Mouse (Mus musculus) liver, embryonic 13.5 days (tissue): Measurements from ENCODE around the gene Xdh. TPM values are rescaled to one million over a fixed set of nuclear protein-coding genes. Genes with fewer than 3 reads are reported as not detected.

Experiments used
- ATAC-seq: fragments of 200-750 bp; cut with Nextera tagmentation; 2 replicates; pipeline ENCODE4 v1.8.0; 2017; ENCODE audit warnings: low read depth, mild to moderate bottlenecking, moderate number of reproducible peaks, moderate library complexity
- DNase-seq: peaks from one replicate; pipeline ENCODE4 v3.0.0; 2022
- H3K27ac ChIP-seq: fragments of 300-500 bp; sonication (generic); 2 replicates; pipeline ENCODE4 v1.5.1; 2015; ENCODE audit warnings: moderate library complexity, mild to moderate bottlenecking, inconsistent platforms
- H3K27me3 ChIP-seq: fragments of 300-500 bp; sonication (generic); 2 replicates; pipeline ENCODE4 v1.6.1; 2015; ENCODE audit warnings: mild to moderate bottlenecking, inconsistent platforms
- H3K36me3 ChIP-seq: fragments of 300-500 bp; sonication (generic); 2 replicates; pipeline ENCODE4 v1.6.1; 2015; ENCODE audit warnings: mild to moderate bottlenecking, inconsistent platforms
- H3K4me1 ChIP-seq: fragments of 300-500 bp; sonication (generic); replicated peaks from 2 replicates; pipeline ENCODE4 v1.6.1; 2015; ENCODE audit warnings: inconsistent platforms
- H3K4me2 ChIP-seq: fragments of 300-500 bp; sonication (generic); 2 replicates; pipeline ENCODE4 v1.6.1; 2015; ENCODE audit warnings: inconsistent platforms, mild to moderate bottlenecking, moderate library complexity
- H3K4me3 ChIP-seq: fragments of 300-500 bp; sonication (generic); replicated peaks from 2 replicates; pipeline ENCODE4 v1.5.1; 2015; ENCODE audit warnings: mild to moderate bottlenecking, inconsistent platforms
- H3K9ac ChIP-seq: fragments of 300-500 bp; sonication (generic); 2 replicates; pipeline ENCODE4 v1.6.1; 2015; ENCODE audit warnings: mild to moderate bottlenecking, inconsistent platforms
- H3K9me3 ChIP-seq: fragments of 300-500 bp; sonication (generic); replicated peaks from 2 replicates; pipeline ENCODE4 v1.6.1; 2016; ENCODE audit warnings: inconsistent platforms
- WGBS: fragments of 180-500 bp; shearing (Covaris S2); methylation state at CpG from one replicate; pipeline ENCODE4 v1.1.7; 2015; ENCODE audit not compliant: insufficient replicate concordance; 5-methylcytosine and 5-hydroxymethylcytosine counted together
- polyA plus RNA-seq: library from polyadenylated mRNA; unstranded; fragments of >200 nt; fragmentation: Nextera tagmentation; extraction: Ambion mirVana; gene quantifications from 2 replicates; pipeline ENCODE4 v1.2.1, GENCODE M21; 2015

The Xdh gene
- 0.75 and 1.0 TPM in 2 replicates for polyA plus RNA-seq

DNA sequence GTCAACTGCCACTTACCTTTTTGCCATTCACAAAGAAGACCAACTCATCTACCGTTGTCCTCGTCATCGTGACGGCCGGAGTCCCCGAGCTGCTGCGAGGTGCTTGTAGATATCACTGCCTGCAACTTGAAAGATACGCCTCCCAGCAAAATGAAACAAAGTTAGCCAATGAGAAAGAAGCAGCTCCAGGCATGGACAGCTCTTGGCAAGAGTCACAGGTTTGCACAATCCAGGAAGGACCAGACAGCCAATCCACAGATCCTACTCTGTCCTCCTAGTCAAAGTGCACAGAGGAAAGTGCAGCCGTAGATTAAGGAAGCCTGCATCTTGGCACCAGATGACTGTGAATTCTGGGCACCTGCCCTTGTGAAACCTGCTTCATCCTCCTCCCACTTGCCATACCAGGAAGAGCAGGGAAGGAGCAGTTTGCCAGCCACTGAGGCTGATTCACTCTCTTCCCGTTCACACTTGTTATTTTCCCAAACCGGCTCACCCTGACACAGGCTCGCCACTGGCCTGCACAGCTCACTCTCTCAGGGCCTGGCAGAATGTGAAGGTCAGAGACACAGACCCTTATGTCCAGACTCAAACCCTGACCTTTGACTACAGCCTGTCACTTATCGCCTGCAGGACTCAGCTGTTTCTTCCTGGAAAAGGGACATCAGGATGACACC lies at the start of gene Xdh:
Gene Xdh, minus strand, starts transcription at position 135 of the 674 bp plus-strand sequence.
- Histone ChIP-seq H3K9me3 (no peaks in the 10 kb centered on the region), H3K4me1 (no peaks in the 10 kb centered on the region), H3K4me2 (no peak within 1 kb of the TSS), H3K4me3 (no peak within 1 kb of the TSS), H3K27ac (no peak within 1 kb of the TSS), H3K27me3 (no peaks in the 10 kb centered on the region), H3K36me3 (no peaks in the 10 kb centered on the region), H3K9ac (no peak within 1 kb of the TSS)
- DNase-seq (no peak), ATAC-seq (no peak)
- WGBS, result 60% methylated on average over 13 of the region's 13 CpGs

DNA sequence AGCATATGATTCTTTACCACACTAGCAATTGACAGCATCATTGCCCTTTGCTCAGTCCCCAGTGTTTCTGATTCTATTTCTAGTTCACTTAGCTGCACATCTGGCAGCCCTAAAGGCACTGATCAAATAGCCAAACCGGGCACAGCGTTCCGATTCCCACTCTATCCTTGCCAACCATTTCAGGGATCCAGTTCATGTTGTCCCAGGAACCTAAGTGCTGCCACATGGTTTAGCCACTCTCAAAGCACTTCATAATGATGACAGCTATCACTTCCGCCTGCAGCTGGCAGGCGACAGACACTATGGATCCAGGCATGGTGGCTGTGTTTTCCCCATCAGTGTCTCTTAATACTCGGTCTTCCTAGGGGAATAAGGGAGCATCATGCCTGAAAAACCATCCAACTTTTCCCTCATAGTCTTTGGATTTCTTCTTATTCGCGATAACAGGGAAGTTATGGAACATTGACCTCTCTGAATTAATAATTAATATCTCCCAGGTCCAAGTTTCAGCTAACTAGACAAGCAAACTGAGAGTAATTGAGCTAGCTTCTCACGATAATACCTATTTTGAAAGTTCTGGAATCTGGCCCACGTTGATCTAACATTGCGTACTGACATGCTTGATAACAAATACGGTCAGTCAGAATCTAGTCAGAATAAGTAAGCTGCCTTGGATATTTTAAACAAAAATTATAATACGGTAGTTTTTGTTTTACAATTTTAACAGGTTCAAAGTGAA lies 46.1 kb upstream of the Xdh start:
- H3K4me1 ChIP-seq, result no peaks in the 10 kb centered on the region
- no peak overlapping the region for H3K27ac ChIP-seq
- no peaks in the 10 kb centered on the region for H3K36me3 ChIP-seq
- H3K4me3 ChIP-seq, result no peak overlapping the region
- DNase-seq, result no peak
- no peaks in the 10 kb centered on the region for H3K27me3 ChIP-seq
- no peak for ATAC-seq
- WGBS, result 69% methylated on average over 13 of the region's 13 CpGs
- H3K9ac ChIP-seq, result no peak overlapping the region
- no peaks in the 10 kb centered on the region for H3K9me3 ChIP-seq
- no peak overlapping the region for H3K4me2 ChIP-seq

DNA sequence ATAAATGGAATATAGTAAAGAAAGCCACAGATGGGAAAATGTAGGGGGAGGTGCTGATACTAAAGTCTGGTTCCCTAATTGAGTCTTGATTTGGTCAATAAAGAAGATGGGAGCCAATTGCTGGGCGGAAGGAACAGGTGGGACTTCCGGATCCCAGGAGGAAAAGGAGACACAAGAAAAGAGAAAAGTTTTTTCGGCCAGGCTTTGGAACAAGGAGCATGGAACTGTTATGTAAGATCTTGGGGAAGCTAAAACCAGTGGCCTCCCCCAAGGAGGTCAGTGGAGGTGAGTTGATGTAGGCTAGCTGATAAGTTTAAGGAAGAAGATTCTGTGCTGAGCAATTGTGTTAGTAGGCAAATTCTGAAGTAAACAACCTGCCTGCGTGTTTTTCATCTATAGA lies 41.3 kb upstream of the Xdh start:
- no peaks in the 10 kb centered on the region for H3K9me3 ChIP-seq
- no peaks in the 10 kb centered on the region for H3K36me3 ChIP-seq
- H3K27ac ChIP-seq, result no peak overlapping the region
- 63% methylated on average over 4 of the region's 4 CpGs for WGBS
- no peak for ATAC-seq
- H3K9ac ChIP-seq, result no peak overlapping the region
- no peak overlapping the region for H3K4me2 ChIP-seq
- H3K27me3 ChIP-seq, result no peaks in the 10 kb centered on the region
- H3K4me1 ChIP-seq, result no peaks in the 10 kb centered on the region
- no peak for DNase-seq
- no peak overlapping the region for H3K4me3 ChIP-seq

DNA sequence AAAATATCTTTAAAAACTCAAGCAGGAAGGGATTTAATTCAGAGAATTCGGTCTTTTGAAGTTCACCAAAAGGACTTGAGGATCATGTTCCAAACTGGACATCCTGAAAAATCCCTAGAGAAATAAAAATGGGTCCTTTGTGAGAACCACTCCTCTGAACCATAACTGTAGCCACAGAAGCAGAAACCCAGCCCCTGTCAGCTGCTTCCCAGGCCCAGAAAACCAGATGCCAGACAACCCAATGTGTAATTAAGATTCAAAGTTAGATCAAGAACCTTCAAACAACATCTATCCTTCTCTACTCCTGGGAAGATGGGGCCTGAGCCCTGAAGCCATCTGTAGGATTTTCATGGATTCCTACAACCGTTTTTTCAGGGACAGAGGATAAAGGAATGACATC lies 36.6 kb upstream of the Xdh start:
- no peaks in the 10 kb centered on the region for H3K9me3 ChIP-seq
- H3K4me3 ChIP-seq, result no peak overlapping the region
- WGBS, result 35% methylated on average over 2 of the region's 2 CpGs
- H3K27me3 ChIP-seq, result no peaks in the 10 kb centered on the region
- ATAC-seq (no peak), DNase-seq (no peak)
- H3K9ac ChIP-seq, result no peak overlapping the region
- no peak overlapping the region for H3K27ac ChIP-seq
- no peaks in the 10 kb centered on the region for H3K4me1 ChIP-seq
- H3K4me2 ChIP-seq, result no peak overlapping the region
- H3K36me3 ChIP-seq, result no peaks in the 10 kb centered on the region

DNA sequence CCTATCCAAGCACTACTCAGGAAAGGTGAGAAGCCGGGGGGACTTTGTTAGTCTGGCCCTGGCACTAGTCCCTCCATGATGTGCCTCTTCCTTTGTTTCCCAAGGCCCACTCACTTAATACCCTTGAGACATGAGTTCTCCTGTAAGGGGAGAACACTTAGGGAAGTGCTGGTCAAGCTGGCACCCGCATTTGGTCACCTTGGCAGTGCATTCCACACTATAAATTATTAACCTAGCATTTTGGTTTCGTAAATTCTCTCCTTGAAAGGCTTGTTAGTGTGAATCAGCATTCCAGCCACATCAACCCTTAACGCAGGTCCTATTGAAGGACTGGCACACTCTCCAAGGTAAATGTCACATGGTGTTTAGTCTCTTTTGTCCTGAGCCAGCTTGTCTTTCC lies 35.9 kb upstream of the Xdh start:
- Histone ChIP-seq H3K4me2 (no peak overlapping the region), H3K4me3 (no peak overlapping the region), H3K9ac (no peak overlapping the region), H3K36me3 (no peaks in the 10 kb centered on the region), H3K9me3 (no peaks in the 10 kb centered on the region), H3K27ac (no peak overlapping the region), H3K4me1 (no peaks in the 10 kb centered on the region), H3K27me3 (no peaks in the 10 kb centered on the region)
- 50% methylated on average over 4 of the region's 4 CpGs for WGBS
- DNase-seq, result no peak
- ATAC-seq, result no peak

DNA sequence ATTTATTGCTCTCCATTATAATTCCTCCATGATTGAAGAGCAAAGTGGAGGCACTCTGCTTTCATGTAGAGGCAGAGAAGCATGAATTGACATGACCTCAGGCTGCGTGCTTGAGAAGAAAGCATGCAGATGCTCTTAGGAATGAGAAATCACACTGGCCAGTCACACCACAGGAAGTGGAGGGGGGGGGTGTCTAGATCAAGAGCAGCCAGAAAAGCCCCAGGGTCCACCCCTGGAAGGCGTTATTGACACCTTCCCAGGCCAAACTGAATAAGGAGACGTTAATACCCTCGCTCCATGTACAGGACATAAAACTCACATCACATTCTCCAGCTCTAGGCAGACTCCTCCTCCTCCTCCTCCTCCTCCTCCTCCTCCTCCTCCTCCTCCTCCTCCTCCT lies 34.5 kb upstream of the Xdh start:
- H3K9me3 ChIP-seq, result no peaks in the 10 kb centered on the region
- H3K36me3 ChIP-seq, result no peaks in the 10 kb centered on the region
- no peak overlapping the region for H3K27ac ChIP-seq
- H3K4me2 ChIP-seq, result no peak overlapping the region
- DNase-seq, result no peak
- no peaks in the 10 kb centered on the region for H3K4me1 ChIP-seq
- H3K27me3 ChIP-seq, result no peaks in the 10 kb centered on the region
- H3K4me3 ChIP-seq, result no peak overlapping the region
- no peak for ATAC-seq
- H3K9ac ChIP-seq, result no peak overlapping the region
- 20% methylated on average over 4 of the region's 4 CpGs for WGBS

DNA sequence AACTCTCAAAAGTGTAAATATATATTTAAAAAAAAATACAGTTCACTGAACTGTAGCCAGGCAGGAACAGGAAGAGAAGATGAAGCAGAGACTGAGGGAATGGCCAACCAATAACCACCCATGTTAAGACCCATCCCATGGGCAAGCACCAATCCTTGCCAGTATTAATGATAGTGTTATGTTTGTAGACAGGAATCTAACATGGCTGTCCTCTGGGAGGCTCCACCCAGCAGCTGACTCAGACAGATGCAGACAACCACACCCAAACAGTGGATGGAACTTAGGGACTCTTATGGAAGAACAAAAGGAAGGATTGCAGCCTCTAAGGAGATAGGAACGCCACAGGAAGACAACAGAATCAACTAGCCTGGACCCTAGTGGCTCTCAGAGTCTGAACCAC lies 32.9 kb upstream of the Xdh start:
- Histone ChIP-seq H3K9ac (no peak overlapping the region), H3K4me3 (no peak overlapping the region), H3K36me3 (no peaks in the 10 kb centered on the region), H3K4me2 (no peak overlapping the region), H3K27me3 (no peaks in the 10 kb centered on the region), H3K4me1 (no peaks in the 10 kb centered on the region), H3K9me3 (no peaks in the 10 kb centered on the region), H3K27ac (no peak overlapping the region)
- ATAC-seq, result no peak
- WGBS, result 43% methylated on average over 1 of the region's 1 CpGs
- no peak for DNase-seq

DNA sequence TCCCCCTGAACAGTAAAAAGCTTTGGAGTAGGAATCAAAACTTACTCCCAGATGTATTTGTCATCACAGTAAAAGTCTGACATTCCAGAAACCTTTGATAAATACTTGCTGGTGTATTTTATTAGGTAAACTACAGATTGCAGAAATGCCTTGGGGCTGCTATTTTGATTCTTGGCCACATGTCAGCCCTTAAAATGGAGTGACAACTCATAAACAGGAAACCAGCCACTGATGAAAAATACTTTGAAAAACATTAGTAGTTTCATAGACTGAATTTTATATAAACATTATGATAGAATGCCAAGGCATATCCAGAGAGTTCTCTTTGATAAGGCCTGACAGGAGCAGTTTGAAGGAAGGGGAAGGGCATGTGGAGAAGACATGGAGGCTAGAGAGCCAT lies 26.1 kb upstream of the Xdh start:
- DNase-seq (no peak), ATAC-seq (no peak)
- Histone ChIP-seq H3K4me3 (no peak overlapping the region), H3K27ac (no peak overlapping the region), H3K9me3 (no peaks in the 10 kb centered on the region), H3K36me3 (no peaks in the 10 kb centered on the region), H3K4me2 (no peak overlapping the region), H3K4me1 (no peaks in the 10 kb centered on the region), H3K9ac (no peak overlapping the region), H3K27me3 (no peaks in the 10 kb centered on the region)

DNA sequence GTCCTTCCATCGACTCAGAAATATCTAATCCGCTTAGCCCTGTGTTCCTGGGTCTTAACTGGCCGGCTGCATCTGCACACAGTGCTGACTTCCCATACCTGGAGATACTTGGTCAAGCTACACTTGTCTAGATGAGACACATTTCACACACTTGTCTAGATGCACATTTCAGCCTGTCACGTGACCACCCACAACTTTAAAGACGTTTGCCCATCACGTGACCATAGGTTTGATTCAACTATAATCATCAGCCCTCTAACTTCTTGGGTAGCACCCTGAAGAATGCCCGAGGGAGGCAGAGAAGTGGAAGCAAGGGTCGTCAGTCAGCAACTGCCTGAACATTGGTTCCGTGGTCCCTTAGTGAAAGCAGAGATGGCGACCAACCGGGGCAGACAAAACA lies 22.7 kb upstream of the Xdh start:
- no peak for ATAC-seq

DNA sequence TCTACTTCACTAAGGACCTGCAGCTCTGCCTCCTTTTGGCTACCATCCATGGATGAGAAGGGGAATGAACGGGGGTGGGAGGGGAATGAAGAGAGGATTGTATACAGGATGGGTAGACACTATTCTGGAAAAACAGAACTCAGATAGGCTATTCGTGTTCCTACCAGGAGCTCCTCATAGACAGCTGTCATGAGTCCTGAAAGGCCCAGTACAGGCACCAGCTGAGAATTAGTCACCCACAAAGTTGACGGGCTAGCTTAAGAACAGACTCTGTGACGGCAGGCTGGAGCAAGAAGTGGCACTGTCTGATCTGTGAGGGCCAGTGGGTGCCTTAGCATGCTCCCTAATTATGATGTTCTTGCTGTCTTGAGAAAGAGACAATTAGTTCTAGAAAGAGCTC lies 21.3 kb upstream of the Xdh start:
- ATAC-seq, result no peak
- Histone ChIP-seq H3K27ac (no peak overlapping the region), H3K4me3 (no peak overlapping the region), H3K27me3 (no peaks in the 10 kb centered on the region), H3K36me3 (no peaks in the 10 kb centered on the region), H3K4me2 (no peak overlapping the region), H3K9ac (no peak overlapping the region), H3K4me1 (no peaks in the 10 kb centered on the region), H3K9me3 (no peaks in the 10 kb centered on the region)
- no peak for DNase-seq
- WGBS, result 58% methylated on average over 4 of the region's 4 CpGs

More for the DNA sequence above, 22.7 kb upstream of the Xdh start:
- Histone ChIP-seq H3K4me2 (no peak overlapping the region), H3K9ac (no peak overlapping the region), H3K4me1 (no peaks in the 10 kb centered on the region), H3K4me3 (no peak overlapping the region), H3K27me3 (no peaks in the 10 kb centered on the region), H3K36me3 (no peaks in the 10 kb centered on the region), H3K27ac (no peak overlapping the region), H3K9me3 (no peaks in the 10 kb centered on the region)
- no peak for DNase-seq
- WGBS, result 65% methylated on average over 11 of the region's 11 CpGs

DNA sequence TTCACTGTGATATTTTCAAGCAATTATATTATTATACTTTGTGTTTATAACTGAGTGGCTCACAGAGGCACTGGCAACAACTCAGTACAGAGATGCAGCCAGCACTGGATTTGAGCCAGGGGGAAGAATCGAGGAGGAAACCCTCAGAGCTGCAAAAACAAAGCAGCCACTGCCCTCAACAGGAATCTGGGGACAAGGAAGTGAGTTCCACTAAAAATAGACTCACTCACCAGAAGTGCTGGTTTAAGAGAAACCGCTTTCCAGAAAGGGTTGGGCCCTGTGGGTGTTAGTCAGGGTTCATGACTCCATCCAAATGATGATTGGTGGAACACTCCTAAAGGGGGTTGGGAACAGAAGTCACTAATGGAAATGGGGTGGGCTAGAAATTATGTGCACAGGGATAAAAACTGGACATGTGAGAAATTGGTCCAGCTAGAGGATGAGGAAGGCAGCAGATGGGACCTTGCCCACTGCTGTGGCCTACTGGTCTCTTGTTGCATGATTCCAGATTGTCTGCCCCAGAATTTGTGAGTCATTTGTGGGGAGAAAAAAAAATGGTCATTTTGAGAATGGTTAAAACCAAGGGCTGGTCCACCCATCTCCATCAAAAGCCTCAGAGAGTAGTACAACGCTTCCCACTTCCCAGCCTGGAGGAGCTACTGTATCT lies 20.5 kb upstream of the Xdh start:
- DNase-seq, result no peak
- no peaks in the 10 kb centered on the region for H3K9me3 ChIP-seq
- no peaks in the 10 kb centered on the region for H3K4me1 ChIP-seq
- H3K9ac ChIP-seq, result no peak overlapping the region
- no peak overlapping the region for H3K27ac ChIP-seq
- H3K36me3 ChIP-seq, result no peaks in the 10 kb centered on the region
- H3K27me3 ChIP-seq, result no peaks in the 10 kb centered on the region
- WGBS, result 26% methylated on average over 3 of the region's 3 CpGs
- no peak overlapping the region for H3K4me2 ChIP-seq
- ATAC-seq, result no peak
- no peak overlapping the region for H3K4me3 ChIP-seq

DNA sequence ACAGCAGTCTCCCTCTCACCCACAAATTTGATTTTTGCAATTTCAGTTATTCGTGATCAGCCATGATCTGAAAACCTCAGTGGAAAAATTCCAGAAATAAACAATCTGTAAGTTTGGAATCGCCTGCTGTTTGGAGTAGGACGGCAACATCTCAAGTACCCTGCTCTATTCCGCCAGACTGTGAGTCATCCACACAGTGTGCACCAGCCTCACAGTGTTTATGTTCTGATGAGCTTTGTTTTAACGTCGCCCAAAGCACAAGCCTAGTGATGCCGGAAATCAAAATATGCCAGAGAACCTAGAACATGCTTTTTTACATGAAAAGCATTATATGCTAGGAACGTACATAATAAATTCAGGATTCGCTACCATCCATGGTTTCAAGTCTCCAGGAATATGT lies 14.9 kb upstream of the Xdh start:
- Histone ChIP-seq H3K9ac (no peak overlapping the region), H3K36me3 (no peaks in the 10 kb centered on the region), H3K4me1 (no peaks in the 10 kb centered on the region), H3K4me2 (no peak overlapping the region), H3K9me3 (no peaks in the 10 kb centered on the region), H3K27ac (no peak overlapping the region), H3K27me3 (no peaks in the 10 kb centered on the region), H3K4me3 (no peak overlapping the region)
- DNase-seq (no peak), ATAC-seq (no peak)
- whole genome bisulfite sequencing, result 73% methylated on average over 9 of the region's 9 CpGs
